Comparison of ENCODE assay signal across 9 mouse cellular contexts in the genomic region with DNA sequence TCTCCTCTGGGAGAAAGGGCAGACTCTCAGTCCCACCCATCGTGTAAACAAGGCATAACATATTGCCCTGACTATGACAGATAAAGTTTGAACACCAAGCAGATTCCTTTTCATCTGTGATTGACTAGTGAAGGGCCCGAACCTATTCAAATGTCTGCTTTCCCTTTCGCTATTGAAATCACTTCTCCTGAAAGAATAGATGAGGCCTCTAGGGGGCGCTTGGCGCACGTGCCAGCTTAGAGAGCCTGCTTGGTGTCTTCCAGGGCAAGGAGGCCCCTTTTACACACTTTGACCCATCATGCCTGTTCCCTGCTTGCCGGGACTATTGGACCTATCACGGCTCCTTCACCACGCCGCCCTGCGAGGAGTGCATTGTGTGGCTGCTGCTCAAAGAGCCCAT. TPM values are rescaled to one million over a fixed set of nuclear protein-coding genes. Genes with fewer than 3 reads are reported as not detected.
A peak's percentile ranks its signal among the peaks of the same experiment; 100 is the strongest.
DNase-seq lines count a peak whose midpoint lies in the region; ATAC-seq lines count a peak whose summit lies in the region.
"Had no signal": no experiment of that assay in that cellular context is flagged by ENCODE, and none has a peak within 500 bp of the region (broad histone marks: within the 10 kb centered on the region; RNA-seq: fewer than 3 reads in every experiment).

No protein-coding gene starts in this region.

- 18% methylated on average over 11 of the region's 11 CpGs for WGBS in forebrain, embryonic 14.5 days
- WGBS in macrophage (ENCODE audit: missing documents) = 14% methylated on average over 11 of the region's 11 CpGs

- no peak overlapping the region for H3K27ac ChIP-seq in forebrain, embryonic 14.5 days (ENCODE audit: low read depth, low read length)
- no peak overlapping the region for H3K27ac ChIP-seq in macrophage
- H3K27ac ChIP-seq: limb, embryonic 15.5 days had no signal

- H3K9ac ChIP-seq in forebrain, embryonic 14.5 days (ENCODE audit: low read length) = no peak overlapping the region
- H3K9ac ChIP-seq: limb, embryonic 15.5 days had no signal

- no peak overlapping the region for H3K4me3 ChIP-seq in forebrain, embryonic 14.5 days (ENCODE audit: low read depth, low read length)
- peak overlapping the region; percentile 25 for H3K4me3 ChIP-seq in macrophage (ENCODE audit: inconsistent target)
- H3K4me3 ChIP-seq: limb, embryonic 15.5 days had no signal

- H3K4me2 ChIP-seq in forebrain, embryonic 14.5 days (ENCODE audit: low read length) = no peak overlapping the region
- H3K4me2 ChIP-seq: limb, embryonic 15.5 days had no signal

- H3K36me3 ChIP-seq in forebrain, embryonic 14.5 days (ENCODE audit: control insufficient read depth, insufficient read depth, low read length) = no peaks in the 10 kb centered on the region
- H3K36me3 ChIP-seq in macrophage (ENCODE audit: inconsistent target) = no peaks in the 10 kb centered on the region
- H3K36me3 ChIP-seq: limb, embryonic 15.5 days had no signal

- H3K9me3 ChIP-seq in forebrain, embryonic 14.5 days (replicated peaks; ENCODE audit: control insufficient read depth, low read length) = no peaks in the 10 kb centered on the region
- H3K9me3 ChIP-seq: limb, embryonic 15.5 days had no signal

- DNase-seq in MEL-GATA-1-ER (ENCODE audit: extremely low read depth, low read depth) = peak; percentile 79
- peak; percentile 39 for DNase-seq in cerebellum, adult 11 months
- DNase-seq in forebrain, embryonic 14.5 days (ENCODE audit: low spot score) = peak; percentile 76
- DNase-seq in layer of hippocampus, adult 9-11 months = peak; percentile 45
- peak; percentile 62 for DNase-seq in right cerebral cortex, adult 18-20 months
- peak; percentile 46 to 67 for DNase-seq in urinary bladder, postnatal 36 days (ENCODE audit: low spot score in 2 of 2)

- no peaks in the 10 kb centered on the region for H3K79me2 ChIP-seq in macrophage (ENCODE audit: inconsistent target)

- ATAC-seq in forebrain, embryonic 14.5 days = peak; percentile 75; the same call in 1 of the 2 replicates
- ATAC-seq in hematopoietic stem cell, adult 5-6 weeks (replicated peaks in 1 of 2; ENCODE audit: insufficient read depth in 1 of 2, low FRiP score in 2 of 2, low TSS enrichment in 1 of 2, low read depth in 1 of 2, poor library complexity in 2 of 2, severe bottlenecking in 2 of 2) = peak; percentile 72 to 77

- no peaks in the 10 kb centered on the region for H3K4me1 ChIP-seq in forebrain, embryonic 14.5 days (ENCODE audit: control insufficient read depth, insufficient read depth, low read length)
- H3K4me1 ChIP-seq: limb, embryonic 15.5 days had no signal

- H3K27me3 ChIP-seq in forebrain, embryonic 14.5 days (replicated peaks; ENCODE audit: control insufficient read depth, insufficient read depth, low read length) = no peaks in the 10 kb centered on the region
- H3K27me3 ChIP-seq: limb, embryonic 15.5 days had no signal

RNA-seq across cellular contexts. Expression of gene Car3, which starts 6.5 kb away (rescaled TPM):
- 1.1 and 1.5 TPM in 2 replicates for polyA plus RNA-seq in forebrain, embryonic 14.5 days (2014; fragmentation: Nextera tagmentation; extraction: Ambion mirVana)
- total RNA-seq in hematopoietic stem cell, adult 5-6 weeks (2017) = 7.9 and 14.9 TPM in 2 replicates
- under 1 TPM in 1 of 26 experiments, not detected in 25; 0.66 TPM for total RNA-seq in macrophage (2018; cell fraction: chromatin; rRNA removed)
- total RNA-seq in macrophage (2018; cell fraction: cytosol; rRNA removed) = not detected
- not detected for total RNA-seq in macrophage (2018; cell fraction: nucleus; rRNA removed)
- not detected in 3 replicates for polyA plus RNA-seq in macrophage (2018)

RNA-seq across cellular contexts. Expression of gene Car2, which starts 16.3 kb away (rescaled TPM):
- polyA plus RNA-seq in forebrain, embryonic 14.5 days (2014; fragmentation: Nextera tagmentation; extraction: Ambion mirVana) = 22.1 and 25.5 TPM in 2 replicates
- 515 and 627 TPM in 2 replicates for total RNA-seq in hematopoietic stem cell, adult 5-6 weeks (2017)
- total RNA-seq in macrophage (2018; cell fraction: chromatin; rRNA removed) = 1 to 10 TPM in 11 of 26 experiments, under 1 TPM in 3, not detected in 12; 0.33 to 6.6 (median 2.5) TPM
- total RNA-seq in macrophage (2018; cell fraction: cytosol; rRNA removed) = 1 to 10 TPM in 8 of 26 experiments, under 1 TPM in 18; 0.10 to 2.9 (median 0.63) TPM
- total RNA-seq in macrophage (2018; cell fraction: nucleus; rRNA removed) = 10 to 100 TPM in 1 of 26 experiments, 1 to 10 TPM in 11, under 1 TPM in 5, not detected in 9; 0.38 to 10.6 (median 1.6) TPM
- polyA plus RNA-seq in macrophage (2018) = 0.22 to 0.52 TPM (median 0.23 TPM) in 3 replicates

Comparison
In these comparisons a context has a peak if more than half of its experiments do, and no peak if none do; other contexts are left out.
1. RNA of gene Car2, which starts 16.3 kb away (polyA plus RNA-seq): 22.1 to 25.5 TPM in forebrain, embryonic 14.5 days; 0.22 to 0.52 TPM in macrophage; every median in the first group is over 10 times any median in the second.
2. Peak in every context shown above with its lines, with median percentiles within 50 percentile points of each other: DNase-seq.